Mouse (Mus musculus) right cerebral cortex, postnatal 10 days (tissue): ENCODE results near the gene Ccdc186.

Experiments used
- DNase-seq, 2 experiments: peaks; one replicate each; pipeline ENCODE4 v3.0.0; 2021; ENCODE audit warnings: low spot score in 2 of 2

Gene Ccdc186

DNA sequence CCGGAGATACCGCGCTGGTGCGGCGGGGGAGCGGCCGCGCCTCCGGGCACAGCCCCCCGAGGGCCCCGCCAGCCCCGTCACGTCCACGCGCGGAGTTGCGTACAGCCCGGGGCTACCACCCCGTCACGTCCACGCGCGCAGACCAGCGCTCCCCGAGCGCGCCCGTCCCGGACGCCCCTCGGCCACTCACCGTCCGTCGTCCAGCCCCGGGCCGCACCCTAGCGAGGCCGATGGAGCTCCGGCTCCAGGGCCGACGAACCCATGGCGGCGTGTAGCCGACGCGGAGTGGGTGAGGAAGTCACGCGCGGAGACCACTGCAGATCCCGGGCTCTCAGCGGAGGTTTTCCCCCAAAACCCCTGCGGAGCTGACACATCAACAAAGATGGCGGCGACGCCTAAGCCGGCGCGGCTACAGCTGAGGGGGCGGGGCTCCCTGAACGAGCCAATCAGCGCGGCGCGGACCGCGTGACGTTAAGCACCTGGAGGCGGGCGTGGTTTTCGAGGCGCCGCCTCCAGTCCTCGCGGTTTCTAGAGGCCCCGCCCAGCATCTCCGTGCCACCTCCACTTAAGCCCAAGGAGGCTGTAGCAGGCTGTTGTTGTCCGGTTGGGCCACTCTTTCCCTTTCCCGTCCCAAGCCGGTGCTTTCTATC, at the start of gene Ccdc186:
Gene Ccdc186, minus strand, starts transcription at position 393 of the 650 bp plus-strand sequence.
- peak; percentile 97 to 98 for DNase-seq

DNA sequence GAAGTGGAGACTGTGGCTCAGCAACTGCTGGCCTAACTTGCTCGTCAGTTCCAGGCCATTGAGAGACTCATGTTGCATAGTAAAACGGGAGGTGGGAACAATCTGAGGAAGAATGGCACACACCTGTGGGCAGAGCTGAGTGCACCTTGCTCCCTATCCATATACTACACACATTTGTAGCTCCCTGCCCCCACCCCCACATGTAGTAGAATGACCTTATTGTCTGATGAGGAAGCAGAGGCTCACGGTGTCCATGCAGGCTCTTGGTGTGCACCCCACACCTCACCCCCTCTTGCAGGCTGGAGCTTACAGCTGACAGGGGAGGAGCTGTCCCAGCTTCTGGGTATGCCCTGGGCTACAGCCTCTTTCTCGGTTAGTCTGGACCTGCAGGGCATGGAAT, 45.7 kb upstream of the Ccdc186 start:
- DNase-seq: no peak

DNA sequence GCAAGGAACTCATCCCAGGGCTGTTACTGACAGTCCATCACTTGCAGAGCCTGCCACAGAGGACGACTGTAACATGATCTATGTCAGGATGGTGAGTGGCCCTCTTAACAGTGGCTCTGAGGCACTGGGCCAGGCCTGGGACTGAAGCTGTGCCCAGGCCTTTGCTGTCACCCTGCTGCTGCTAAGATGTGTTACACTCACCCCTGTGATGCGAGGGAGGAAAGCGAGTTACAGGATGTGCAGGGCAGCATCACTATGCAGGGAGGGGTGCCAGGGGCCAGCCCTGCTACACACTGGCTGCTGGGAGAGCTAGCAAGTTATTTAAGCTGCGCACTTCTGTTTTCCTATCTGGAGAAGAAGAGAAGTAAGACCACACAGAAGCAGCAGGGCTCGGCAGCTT, 34.5 kb upstream of the Ccdc186 start:
- no peak for DNase-seq

DNA sequence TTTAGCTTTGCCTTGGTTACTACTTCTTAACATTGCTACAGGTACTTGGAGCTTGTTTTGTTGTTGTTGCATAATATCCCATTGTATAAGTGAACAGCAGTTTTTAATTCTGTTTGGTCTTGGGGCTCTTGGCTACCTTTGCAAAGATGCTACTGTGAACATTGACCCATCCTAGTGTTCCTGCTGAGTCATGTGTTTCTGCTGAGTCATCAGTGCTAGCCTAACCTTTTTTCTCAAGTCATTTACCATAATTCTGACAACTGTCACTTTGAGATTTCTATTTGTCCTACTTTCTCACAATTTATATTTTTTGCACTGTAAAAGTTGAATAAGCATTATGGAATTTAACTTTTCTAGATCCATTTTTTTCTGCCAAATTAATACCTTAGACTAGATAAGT, 30.6 kb upstream of the Ccdc186 start:
- no peak for DNase-seq

DNA sequence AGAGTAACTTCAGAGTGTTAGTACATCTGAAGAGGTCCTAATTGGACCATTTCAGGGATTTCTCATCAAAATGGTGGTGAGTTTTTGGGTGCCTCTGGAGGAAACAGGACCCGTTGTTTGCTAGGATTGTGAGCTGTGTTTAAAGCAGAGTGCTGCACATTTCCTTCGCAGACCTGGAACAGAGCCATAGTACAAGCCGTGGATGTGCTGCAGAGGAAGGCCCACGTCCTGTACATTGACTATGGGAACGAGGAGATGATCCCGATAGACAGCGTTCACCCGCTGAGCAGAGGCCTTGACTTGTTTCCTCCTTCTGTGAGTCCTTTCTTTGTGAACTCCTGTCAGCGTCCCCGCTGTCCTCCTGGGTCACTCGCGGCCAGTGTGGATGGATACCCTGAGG, 21.0 kb upstream of the Ccdc186 start:
- no peak for DNase-seq

DNA sequence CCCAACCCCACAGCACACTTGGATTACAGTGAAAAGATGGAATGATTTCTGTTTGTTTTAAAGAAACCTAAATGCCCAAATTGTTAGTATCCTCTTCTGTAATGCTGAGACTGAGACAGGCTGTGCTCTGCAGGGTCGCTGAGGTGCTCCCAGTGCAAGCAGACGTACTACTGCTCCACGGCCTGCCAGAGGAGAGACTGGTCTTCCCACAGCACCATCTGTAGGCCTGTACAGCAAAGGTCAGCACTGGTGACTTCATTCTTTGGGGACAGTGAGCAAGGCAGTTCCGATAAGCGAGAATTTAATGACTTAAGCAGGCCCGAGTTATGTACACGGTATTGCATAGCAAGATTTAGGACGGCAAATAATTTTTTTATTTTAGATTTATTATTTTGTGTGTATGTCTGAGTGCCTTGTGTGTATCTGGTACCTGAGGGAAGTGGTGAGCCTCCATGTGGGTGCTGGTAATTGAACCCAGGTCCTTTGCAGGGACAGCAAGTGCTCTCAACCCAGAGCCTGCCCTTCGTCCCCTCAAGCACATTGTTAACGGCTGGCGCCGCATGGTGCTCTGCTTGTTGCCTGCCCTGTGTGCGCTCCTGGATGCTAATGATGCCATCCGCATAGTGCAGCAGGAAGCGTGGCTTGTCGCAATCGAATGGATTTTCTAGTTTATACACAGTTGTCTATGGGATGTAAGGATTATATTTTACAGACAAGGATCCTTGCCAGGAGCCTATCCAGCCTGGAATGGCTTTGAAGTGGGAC, 17.1 kb upstream of the Ccdc186 start:
- DNase-seq: no peak

DNA sequence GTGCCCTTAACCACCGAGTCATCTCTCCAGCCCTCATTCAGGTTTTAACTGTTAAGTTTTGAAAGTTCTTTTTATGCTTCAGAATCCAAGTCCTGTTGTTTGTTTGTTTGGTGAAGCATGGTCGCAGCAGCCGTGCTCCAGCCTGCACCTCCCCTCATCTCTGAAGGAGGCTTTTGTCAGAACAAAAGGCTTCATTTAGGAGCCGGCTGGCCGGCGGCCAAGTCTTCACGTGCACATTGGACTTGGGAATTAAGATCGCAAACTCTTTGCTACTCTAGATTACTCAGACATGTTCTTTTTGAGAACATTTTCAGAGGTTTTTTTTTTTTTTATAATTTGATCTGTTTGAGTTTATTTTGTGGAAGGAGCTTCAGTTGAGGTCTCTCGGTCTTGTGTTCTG, 13.3 kb upstream of the Ccdc186 start:
- no peak for DNase-seq

DNA sequence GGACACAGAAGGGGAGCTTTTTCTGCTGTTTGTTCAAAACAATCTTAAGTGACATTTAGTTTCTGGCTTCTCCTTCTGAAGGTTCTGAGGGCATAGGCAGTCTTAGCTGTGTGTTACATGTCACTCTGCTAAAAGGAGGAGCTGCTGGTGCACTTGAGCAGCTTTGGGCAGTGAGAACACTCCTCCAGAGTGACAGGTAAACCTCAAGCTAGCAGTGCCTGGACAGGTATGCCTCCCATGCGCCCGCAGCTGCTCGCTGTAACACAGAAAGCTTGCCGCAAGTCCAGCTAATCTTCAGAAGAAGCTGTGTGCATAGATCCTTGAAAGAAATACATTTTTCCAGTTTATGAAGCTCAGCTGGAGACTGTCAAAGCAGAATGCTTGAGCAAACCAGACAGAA, 8.2 kb upstream of the Ccdc186 start:
- no peak for DNase-seq

DNA sequence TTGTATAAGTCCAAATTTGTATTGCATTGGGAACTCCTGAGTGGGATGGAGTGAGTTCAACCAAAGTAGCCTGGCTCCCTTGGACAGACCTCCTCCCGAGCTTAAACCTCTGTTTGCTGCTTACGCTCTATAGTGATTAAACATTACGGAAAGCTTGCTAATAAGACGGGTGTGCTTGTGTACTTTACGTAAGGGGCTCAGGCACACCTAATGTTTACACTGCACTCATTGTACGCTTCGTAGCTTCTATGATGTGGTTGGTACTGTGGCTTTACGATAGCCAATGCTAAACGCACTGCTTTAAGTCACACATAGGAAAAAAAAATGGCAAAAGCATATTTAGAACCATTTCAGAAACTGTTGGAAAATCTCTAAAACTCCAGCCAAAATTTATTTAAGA, 7.3 kb upstream of the Ccdc186 start:
- DNase-seq: no peak

DNA sequence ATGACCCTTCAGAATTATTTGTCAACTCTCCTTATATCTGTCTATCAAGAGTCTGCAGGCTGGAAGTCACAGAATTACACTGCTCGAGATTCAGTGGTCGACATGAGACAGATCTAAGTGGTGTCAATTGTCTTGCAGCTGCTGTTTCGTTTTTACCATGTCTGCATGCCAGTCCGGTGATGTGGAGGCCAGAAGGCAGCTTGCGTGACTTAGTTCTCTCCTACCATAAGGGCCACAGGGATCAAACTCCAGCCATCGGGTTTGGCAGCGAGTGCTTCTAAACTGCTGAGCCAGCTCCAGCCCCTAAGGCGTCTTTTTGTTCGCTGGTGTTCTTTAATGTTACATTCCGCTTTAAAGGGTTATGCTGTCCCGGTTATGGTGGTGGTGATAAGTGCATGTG, 6.3 kb upstream of the Ccdc186 start:
- no peak for DNase-seq

DNA sequence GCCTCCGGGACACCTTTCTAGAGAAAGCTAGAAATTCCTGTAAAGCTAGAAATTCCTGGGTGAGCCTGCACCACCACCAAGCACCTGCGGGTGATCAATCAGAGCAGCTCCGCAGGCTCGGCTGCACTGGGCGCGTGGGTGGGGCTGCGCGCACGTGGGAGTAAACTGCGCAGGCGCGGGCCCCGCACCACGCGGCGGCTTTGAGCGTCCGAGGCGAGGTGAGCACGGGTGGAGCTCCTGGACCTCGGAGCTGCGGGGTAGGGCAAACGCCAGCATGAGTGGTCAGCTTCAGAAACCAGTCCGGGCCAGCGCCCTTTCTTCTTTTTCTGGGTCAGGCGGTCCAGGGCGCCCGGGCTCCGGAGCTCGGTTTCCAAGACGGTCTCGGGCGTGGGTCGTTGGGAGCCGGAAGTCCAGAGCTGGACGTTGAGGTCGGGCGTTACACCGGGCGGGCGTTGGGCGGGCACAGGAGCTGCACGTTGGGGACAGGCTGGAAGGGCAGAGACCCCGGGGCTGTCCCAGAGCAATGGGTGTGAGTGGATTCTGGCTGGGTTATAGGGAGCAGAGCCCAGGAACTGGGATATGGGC, 4.1 kb upstream of the Ccdc186 start, which contains the start of gene Tdrd1:
Gene Tdrd1, plus strand, starts transcription at position 163 of the 585 bp plus-strand sequence.
- DNase-seq: peak in 1 of 2 experiments; percentile 33

DNA sequence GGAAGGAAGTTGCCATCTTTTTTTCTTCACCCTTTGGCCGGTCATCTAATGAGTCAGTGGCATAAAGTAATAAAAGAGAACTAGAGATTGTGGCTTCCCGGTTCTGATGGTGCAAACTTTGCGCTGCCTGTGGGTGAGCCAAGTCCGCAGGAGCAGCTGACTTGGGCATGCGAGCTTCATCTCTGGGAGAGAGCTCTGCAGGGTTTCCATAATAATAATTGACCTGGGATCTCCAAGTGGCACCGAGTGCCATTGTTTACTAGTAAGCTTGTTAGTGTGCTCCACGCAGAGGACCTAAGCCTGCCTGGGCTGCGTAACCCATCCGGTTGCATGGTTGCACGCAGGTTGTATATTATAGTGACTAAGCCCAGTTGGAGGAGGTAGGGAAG, 452 bp upstream of the Ccdc186 start:
- no peak for DNase-seq

DNA sequence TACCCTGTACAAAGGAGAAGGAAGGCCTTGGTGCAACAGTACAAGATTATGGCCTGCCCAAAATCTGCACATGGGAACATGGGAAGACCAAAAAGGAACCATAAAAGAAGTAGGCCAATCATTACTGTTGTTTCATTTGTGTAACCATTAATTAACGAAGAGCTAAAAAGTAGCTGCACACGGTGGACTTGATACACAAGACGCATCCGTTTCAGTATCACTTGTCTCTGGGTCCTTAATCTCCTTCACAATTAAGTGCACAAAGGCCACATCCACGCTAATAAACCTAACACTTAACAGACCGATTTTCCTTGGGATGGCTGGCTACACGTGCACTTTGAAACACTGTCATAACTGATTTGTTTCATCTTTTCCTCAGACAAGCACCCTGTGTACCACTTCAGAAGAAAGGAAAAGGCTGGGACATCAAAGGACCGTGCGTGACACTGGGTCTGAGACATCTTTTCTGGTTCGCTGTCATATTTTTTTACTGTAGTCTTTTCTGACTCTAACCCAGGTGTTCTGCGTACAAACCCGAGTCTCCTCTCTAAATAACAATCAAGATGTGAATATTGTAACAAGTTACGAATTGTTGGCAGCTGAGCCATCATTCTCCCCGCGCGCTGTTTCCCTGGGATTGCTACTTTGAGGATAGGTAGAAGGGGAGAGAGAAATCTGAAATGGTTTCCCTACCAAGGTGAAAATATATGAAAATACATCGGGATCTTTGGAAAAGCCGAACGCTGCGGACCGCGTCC, 771 bp downstream of the Ccdc186 start:
- no peak for DNase-seq

DNA sequence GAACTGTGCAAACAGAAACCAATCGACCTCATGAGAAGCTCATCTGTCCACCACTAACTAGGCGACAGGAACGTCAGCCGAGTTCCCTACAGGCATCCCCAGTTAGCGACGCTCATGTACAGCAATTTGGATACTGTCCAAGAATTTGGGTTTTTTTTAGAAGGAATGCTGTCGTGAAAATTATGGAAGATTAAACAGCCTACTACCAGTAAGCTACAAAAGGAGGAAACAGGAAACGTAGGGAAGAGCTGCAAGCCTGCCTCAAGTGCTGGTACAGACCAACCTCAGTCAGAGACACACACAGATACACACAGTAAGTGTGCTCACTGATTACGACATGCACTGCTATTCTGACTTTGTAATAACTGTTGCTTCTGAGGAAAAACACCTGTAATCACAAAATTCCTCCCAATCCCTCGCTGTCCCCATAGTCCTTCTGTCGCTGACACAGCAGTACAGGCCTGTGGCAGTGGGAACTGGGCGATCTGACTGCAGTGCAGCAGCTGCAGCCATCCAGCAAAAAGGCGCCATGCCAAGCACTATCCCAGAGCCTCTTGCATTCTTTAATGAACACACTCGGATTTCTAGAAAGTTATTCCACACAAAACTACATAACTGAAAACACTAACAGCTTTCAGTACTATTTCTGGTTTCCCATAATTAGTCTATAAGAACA, 4.0 kb downstream of the Ccdc186 start:
- peak; percentile 69 to 73 for DNase-seq

DNA sequence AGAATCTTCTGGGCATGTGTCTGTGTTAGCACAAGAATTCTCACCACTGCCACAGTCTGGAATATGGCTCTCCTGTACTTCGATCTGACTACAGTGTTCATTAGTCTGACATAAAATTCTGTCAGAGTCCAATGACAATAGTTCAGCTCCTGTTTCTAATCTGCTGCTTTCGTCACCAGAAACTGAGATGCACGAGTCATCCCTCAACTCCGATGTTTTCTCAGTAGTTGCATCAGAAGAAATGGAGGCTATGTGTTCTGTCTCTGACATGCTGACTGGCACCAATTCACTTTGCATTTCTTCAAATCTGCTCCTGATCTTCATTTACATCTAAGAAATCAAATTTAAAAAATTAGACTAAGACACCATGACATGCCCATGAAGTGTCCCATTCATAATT, 8.6 kb downstream of the Ccdc186 start:
- no peak for DNase-seq

DNA sequence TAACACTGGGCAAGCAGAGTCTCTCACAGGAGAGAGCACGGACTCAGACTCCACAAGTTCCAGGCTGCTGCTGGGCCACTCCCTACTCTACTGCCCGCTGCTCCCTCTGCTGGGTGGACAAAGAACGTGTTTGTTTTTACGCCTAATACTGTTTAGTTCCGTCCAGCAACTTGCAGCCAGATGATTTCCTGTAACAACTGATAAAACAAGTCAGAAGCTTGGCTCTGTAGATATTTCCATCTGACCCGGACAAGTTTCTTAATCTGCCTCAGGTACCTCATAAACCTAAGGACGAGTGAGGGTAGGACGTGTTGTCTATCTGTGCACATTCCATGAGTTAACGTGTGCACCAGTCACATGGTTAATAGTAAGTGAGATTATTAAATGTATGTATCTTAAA, 10.4 kb downstream of the Ccdc186 start:
- DNase-seq: peak; percentile 42 to 68

DNA sequence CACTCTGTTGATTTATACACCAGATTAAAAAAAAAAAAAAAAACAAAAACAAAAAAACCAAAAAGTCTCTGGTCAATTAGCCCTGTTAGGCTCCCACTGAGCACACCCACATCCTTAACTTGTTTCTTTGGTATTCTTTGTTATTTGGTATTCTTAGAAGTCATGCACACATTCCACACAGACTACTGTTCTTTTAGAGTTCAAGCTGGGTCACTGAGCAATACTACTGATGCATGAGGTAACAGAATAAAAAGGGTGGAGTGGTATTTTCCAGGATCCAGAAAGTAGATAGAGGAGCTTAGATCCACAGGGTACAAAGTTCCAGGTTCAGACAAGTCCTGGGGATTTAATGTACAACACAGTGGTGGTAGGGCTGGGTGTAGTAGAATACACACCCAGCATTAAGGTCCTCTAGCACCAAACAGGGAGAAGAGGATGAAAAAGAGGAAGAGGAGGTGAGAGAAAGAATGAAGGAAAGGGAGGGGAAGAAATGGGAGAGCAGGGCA, 11.3 kb downstream of the Ccdc186 start:
- DNase-seq: no peak

DNA sequence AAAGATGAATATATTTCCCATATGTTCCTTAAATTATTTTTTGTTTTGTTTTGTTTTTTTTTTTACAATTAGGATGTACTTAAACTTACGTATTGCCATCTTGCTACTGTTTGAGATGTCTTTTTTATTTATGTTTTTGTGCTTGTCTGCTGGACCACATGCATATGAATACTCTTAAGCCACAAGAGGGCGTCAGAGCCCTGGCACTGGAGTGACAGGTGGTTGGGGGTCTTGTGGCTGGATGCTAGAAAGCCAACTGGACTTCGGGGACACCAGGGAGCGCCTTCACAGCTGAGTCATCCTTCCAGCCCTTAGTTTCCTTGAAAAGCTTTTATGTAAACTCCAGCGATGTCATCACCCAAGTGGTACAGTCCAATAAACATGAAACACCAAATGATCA, 13.2 kb downstream of the Ccdc186 start:
- DNase-seq: no peak

DNA sequence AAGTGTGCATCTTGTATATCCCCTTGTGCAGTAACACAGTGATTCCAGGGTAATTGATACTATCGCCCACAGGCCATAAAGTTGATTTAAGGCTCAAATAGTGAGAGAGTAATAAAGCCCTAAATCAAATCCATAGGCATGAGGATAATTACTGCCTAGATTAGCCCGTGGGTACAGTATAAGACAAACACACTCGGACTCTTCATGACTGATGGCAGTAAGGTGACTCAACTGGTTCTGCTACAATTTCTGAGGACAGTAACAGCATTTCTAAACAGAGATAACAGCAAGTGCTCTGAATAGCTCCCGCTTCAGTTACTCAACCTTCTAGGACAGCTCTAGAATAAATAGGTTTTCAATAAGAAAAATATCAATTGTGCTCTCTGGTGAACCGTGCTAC, 14.9 kb downstream of the Ccdc186 start:
- no peak for DNase-seq

DNA sequence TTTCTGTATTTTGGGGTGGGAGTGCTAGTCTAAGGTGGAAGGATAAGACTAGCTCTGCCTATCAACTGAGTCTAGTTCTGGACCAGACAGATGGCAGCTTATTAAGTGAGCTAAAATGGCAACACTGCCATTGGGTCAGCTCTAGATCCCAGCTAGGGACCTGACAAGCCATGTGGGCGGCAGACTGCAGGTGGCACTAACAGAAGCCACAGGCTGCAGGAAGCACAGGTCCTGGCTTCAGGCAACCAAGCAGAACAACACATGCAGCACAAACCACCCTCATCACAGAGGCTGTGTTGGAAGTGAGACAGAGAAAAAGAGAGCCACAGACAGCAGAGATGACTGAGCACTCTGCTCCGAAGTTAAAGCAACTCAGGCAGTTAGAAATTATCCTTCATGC, 16.6 kb downstream of the Ccdc186 start:
- no peak for DNase-seq

DNA sequence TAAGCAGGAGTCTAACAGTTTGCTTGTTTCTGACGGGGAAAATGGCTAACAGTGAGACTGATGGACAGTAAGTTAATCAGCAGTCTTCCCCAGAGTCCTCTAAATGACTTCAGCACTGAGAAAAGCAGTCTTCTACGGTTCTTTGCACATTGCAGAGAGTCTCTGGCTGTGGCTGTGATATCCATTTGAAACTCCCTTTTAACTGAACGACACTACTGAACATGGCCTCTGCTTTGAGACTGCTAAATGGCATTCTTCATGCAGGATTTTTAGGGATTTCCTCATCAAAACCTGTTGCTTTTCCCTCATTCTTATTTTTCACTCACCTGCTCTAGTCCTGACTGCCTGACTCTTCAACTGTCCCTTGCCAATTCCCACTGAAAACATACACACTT, 19.6 kb downstream of the Ccdc186 start:
- DNase-seq: no peak
